Mouse (Mus musculus) forebrain, embryonic 11.5 days (tissue): Measurements from ENCODE around the gene Arl11. TPM values are rescaled to one million over a fixed set of nuclear protein-coding genes. Genes with fewer than 3 reads are reported as not detected.

Experiments used
- ATAC-seq: fragments of 200-750 bp; cut with Nextera tagmentation; replicated peaks from 2 replicates; pipeline ENCODE4 v1.8.0; 2017; ENCODE audit warnings: moderate TSS enrichment; ENCODE audit not compliant: low FRiP score
- DNase-seq: peaks from one replicate; pipeline ENCODE4 v3.0.0-alpha.2; 2017; ENCODE audit warnings: low spot score
- H3K27ac ChIP-seq: fragments of 300-500 bp; sonication (generic); 2 replicates; pipeline ENCODE4 v1.5.1; 2014; ENCODE audit warnings: low read depth, low read length
- H3K27me3 ChIP-seq: fragments of 300-500 bp; sonication (generic); 2 replicates; pipeline ENCODE4 v1.6.1; 2014; ENCODE audit warnings: mild to moderate bottlenecking, low read length, mixed read lengths; ENCODE audit not compliant: control insufficient read depth, insufficient read depth
- H3K36me3 ChIP-seq: fragments of 300-500 bp; sonication (generic); 2 replicates; pipeline ENCODE4 v1.6.1; 2014; ENCODE audit warnings: mild to moderate bottlenecking, low read length, moderate library complexity, mixed read lengths; ENCODE audit not compliant: control insufficient read depth, insufficient read depth
- H3K4me1 ChIP-seq: fragments of 300-500 bp; sonication (generic); replicated peaks from 2 replicates; pipeline ENCODE4 v1.6.1; 2014; ENCODE audit warnings: low read length, mixed read lengths; ENCODE audit not compliant: control insufficient read depth, insufficient read depth
- H3K4me2 ChIP-seq: fragments of 300-500 bp; sonication (generic); 2 replicates; pipeline ENCODE4 v1.6.1; 2014; ENCODE audit warnings: low read depth, mild to moderate bottlenecking, low read length, moderate library complexity, mixed read lengths; ENCODE audit not compliant: severe bottlenecking
- H3K4me3 ChIP-seq: fragments of 300-500 bp; sonication (generic); 2 replicates; pipeline ENCODE4 v1.5.1; 2014; ENCODE audit warnings: low read depth, low read length
- H3K9ac ChIP-seq: fragments of 300-500 bp; sonication (generic); 2 replicates; pipeline ENCODE4 v1.6.1; 2014; ENCODE audit warnings: low read length
- H3K9me3 ChIP-seq: fragments of 300-500 bp; sonication (generic); 2 replicates; pipeline ENCODE4 v1.6.1; 2016; ENCODE audit warnings: low read length, mixed read lengths; ENCODE audit not compliant: control insufficient read depth
- WGBS: fragments of 180-500 bp; shearing (Covaris S2); extraction: QIAGEN DNeasy Blood & Tissue Kit; methylation state at CpG from one replicate; pipeline ENCODE4 v1.1.7; 2014; 5-methylcytosine and 5-hydroxymethylcytosine counted together
- polyA plus RNA-seq: library from polyadenylated mRNA; unstranded; fragments of >200 nt; fragmentation: Nextera tagmentation; extraction: Ambion mirVana; gene quantifications from 2 replicates; pipeline ENCODE4 v1.2.1, GENCODE M21; 2014

Arl11 gene
- polyA plus RNA-seq, 1 experiment from 2014 or later, result 0.29 TPM

- no peak overlapping the region for H3K27ac ChIP-seq
- no peaks in the 10 kb centered on the region for H3K27me3 ChIP-seq
- 63% methylated on average over 10 of the region's 10 CpGs for WGBS
- no peak overlapping the region for H3K9ac ChIP-seq
- no peak overlapping the region for H3K4me2 ChIP-seq
- H3K36me3 ChIP-seq, result no peaks in the 10 kb centered on the region
- no peak; the same call in 1 of the 2 replicates for ATAC-seq
- DNase-seq, result no peak
- no peaks in the 10 kb centered on the region for H3K4me1 ChIP-seq
- no peaks in the 10 kb centered on the region for H3K9me3 ChIP-seq
- no peak overlapping the region for H3K4me3 ChIP-seq
Measured at GRCm38 (mm10) chr14:61346827-61347698, 37.5 kb downstream of the Arl11 start.

GRCm38 (mm10) chr14:61349876-61350275 is 40.3 kb downstream of the Arl11 start:
- no peak overlapping the region for H3K4me2 ChIP-seq
- H3K9me3 ChIP-seq, result no peaks in the 10 kb centered on the region
- no peak overlapping the region for H3K9ac ChIP-seq
- DNase-seq, result no peak
- H3K27ac ChIP-seq, result no peak overlapping the region
- 85% methylated on average over 4 of the region's 4 CpGs for WGBS
- no peak for ATAC-seq
- H3K36me3 ChIP-seq, result no peaks in the 10 kb centered on the region
- no peak overlapping the region for H3K4me3 ChIP-seq
- no peaks in the 10 kb centered on the region for H3K4me1 ChIP-seq
- no peaks in the 10 kb centered on the region for H3K27me3 ChIP-seq

- Histone ChIP-seq H3K4me3 (no peak overlapping the region), H3K4me1 (no peaks in the 10 kb centered on the region), H3K9me3 (no peaks in the 10 kb centered on the region), H3K27ac (no peak overlapping the region), H3K36me3 (no peaks in the 10 kb centered on the region), H3K4me2 (no peak overlapping the region), H3K27me3 (no peaks in the 10 kb centered on the region), H3K9ac (no peak overlapping the region)
- 84% methylated on average over 6 of the region's 6 CpGs for WGBS
- DNase-seq (no peak), ATAC-seq (no peak)
Measured at GRCm38 (mm10) chr14:61350808-61351207, 41.3 kb downstream of the Arl11 start.

GRCm38 (mm10) chr14:61354251-61355235 is 45.0 kb downstream of the Arl11 start:
- WGBS, result 85% methylated on average over 10 of the region's 10 CpGs
- no peak for ATAC-seq

GRCm38 (mm10) chr14:61360131-61360980 is 50.8 kb downstream of the Arl11 start, which contains the start of gene Ebpl:
Gene Ebpl (minus strand): TSS chr14:61360439.
- Histone ChIP-seq H3K4me2 (peak within 1 kb of the TSS; percentile 64), H3K27me3 (no peaks in the 10 kb centered on the region), H3K4me1 (0 out of 2 replicates have a peak, but pooled peaks cover 2% of the 10 kb centered on the region), H3K4me3 (peak within 1 kb of the TSS; percentile 62), H3K27ac (peak within 1 kb of the TSS; percentile 60), H3K36me3 (no peaks in the 10 kb centered on the region), H3K9ac (peak within 1 kb of the TSS; percentile 81), H3K9me3 (no peaks in the 10 kb centered on the region)
- ATAC-seq (peak; percentile 96), DNase-seq (peak; percentile 91)
- under 1% methylated on average over 40 of the region's 40 CpGs for WGBS

More at GRCm38 (mm10) chr14:61354251-61355235, 45.0 kb downstream of the Arl11 start:
- no peak overlapping the region for H3K27ac ChIP-seq
- H3K4me1 ChIP-seq, result no peaks in the 10 kb centered on the region
- H3K9ac ChIP-seq, result no peak overlapping the region
- DNase-seq, result no peak
- H3K4me2 ChIP-seq, result no peak overlapping the region
- H3K9me3 ChIP-seq, result no peaks in the 10 kb centered on the region
- no peaks in the 10 kb centered on the region for H3K27me3 ChIP-seq
- H3K4me3 ChIP-seq, result no peak overlapping the region
- H3K36me3 ChIP-seq, result no peaks in the 10 kb centered on the region

GRCm38 (mm10) chr14:61360981-61361511 is 51.5 kb downstream of the Arl11 start:
- Histone ChIP-seq H3K4me1 (0 out of 2 replicates have a peak, but pooled peaks cover 2% of the 10 kb centered on the region), H3K9ac (no peak overlapping the region), H3K27ac (no peak overlapping the region), H3K4me3 (no peak overlapping the region), H3K36me3 (no peaks in the 10 kb centered on the region), H3K4me2 (peak overlapping the region; percentile 64), H3K27me3 (no peaks in the 10 kb centered on the region), H3K9me3 (no peaks in the 10 kb centered on the region)
- DNase-seq, result no peak
- WGBS, result 63% methylated on average over 3 of the region's 3 CpGs
- no peak; the same call in 1 of the 2 replicates for ATAC-seq
